Mouse (Mus musculus): ENCODE data around the gene Pard3b. TPM values are rescaled to one million over a fixed set of nuclear protein-coding genes. Genes with fewer than 3 reads are reported as not detected.

Gene Pard3b
- total RNA-seq, 2 experiments from 2014 or later: 15.7 to 18.2 TPM

DNA sequence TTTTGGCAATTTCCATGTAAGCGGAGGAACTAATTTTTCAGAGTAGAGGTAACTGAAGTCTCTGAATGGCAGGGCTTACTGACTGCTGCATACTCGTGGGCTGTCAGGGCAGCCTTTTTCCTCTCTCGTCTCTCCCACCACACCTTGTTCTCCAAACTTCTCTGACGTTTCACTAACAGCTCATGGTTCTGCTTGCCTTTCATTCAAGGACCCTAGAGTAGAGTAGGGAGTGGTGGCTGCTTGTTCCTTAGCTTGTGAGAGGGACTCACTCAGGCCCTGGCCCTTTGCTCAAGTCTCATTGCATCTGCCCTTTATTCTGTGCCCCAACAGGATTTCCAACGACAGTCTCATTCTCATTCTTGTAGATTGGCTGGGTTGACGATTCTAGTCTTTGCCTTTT, 432.0 kb downstream of the Pard3b start:
- no peak for DNase-seq (ENCODE audit: low spot score in 2 of 2)

DNA sequence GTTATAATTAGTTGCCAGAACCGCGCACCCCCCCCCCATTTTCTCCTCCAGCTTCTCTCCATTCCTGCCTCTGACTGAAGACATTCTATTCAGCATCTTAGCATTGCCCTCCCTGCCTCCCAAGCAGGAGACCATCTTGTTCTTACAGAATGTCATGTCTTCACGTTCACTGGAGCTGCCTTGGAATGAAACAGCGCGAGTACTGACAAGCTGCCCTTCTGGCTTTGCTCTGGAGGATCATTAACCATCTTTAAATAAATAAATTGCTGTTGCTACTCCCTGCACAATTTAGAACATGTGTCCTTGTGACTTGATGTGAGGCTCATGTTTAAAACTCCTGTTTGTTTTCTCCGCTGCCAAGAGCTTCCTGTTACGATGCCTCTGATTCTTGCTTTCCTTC, 432.5 kb downstream of the Pard3b start:
- no peak for DNase-seq (ENCODE audit: low spot score in 2 of 2)

DNA sequence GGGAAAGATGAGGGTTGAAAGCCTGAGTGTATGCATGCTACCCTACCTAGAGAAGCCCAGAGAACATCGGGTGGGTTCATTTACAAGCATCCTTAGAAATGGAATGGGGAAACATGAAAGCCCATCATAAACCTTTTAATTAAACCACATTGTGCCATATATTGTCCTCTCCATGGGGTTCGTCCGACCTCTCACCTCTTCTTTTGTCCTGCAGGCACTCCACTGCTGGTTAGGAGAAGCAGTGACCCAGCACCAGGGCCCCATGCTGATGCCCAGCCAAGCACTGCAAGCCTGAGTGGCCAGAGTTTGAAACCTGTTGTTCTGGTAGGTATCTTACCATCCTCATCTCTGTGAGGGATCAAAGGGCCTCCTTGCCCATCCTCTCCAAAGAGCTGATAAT, 437.5 kb downstream of the Pard3b start:
- DNase-seq (ENCODE audit: low spot score in 2 of 2): no peak

DNA sequence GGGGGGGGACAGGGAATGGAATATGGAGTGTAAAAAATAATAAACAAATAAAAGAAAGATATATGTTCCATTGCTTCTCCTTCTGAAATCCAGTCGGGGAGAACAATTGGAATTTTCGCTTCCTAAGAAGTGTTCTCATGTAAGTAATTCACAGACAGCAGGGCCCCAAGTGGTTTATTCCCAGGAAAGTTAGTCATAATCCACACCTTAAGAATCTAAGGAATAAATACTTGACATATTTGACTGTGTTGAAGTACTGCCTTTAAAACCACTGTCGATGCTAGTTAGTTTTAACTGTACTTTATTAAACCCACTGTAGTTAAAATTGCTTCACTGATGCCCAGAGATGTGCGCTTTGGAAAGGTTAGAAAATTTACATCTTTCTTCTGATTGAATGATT, 442.5 kb downstream of the Pard3b start:
- DNase-seq (ENCODE audit: low spot score in 2 of 2): no peak

DNA sequence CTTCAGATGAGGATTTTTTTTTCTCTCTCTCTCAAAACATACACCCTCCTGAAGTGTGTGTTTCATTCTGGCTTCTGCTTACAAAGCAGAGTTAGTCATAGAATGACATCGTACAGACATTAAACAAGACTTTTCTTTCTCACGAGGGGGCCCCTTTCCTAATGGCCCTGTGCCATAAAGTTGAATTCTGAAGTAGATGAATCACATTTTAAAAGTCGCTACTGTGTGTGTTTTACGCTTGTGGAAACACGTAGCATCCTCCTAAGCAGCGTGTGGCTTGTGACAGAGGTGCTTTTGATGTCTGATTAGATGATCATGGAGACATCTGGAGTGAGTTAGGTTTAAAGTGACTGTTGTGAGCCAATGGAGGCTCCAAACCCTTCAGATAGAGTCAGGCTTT, 447.4 kb downstream of the Pard3b start:
- DNase-seq (ENCODE audit: low spot score in 2 of 2): no peak

DNA sequence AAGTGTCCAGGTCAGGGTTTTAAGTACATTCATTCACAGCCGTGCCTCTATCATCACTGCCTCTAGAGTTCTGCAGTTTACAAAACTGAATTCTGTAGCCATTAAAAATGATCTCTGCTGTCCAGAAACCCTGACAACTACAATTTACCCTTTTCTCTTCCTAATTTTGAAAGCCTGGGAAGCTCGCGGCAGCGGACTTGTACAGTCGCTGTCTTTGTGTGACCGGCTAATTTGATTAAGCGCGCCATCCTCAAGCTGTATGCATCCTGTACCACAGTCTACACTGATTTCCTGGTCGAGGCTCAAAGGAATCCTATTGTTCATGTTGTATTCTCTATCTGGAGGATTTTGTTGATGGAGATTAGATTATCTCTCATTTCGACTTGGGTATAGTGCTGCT, 448.8 kb downstream of the Pard3b start:
- DNase-seq (ENCODE audit: low spot score in 2 of 2): no peak

DNA sequence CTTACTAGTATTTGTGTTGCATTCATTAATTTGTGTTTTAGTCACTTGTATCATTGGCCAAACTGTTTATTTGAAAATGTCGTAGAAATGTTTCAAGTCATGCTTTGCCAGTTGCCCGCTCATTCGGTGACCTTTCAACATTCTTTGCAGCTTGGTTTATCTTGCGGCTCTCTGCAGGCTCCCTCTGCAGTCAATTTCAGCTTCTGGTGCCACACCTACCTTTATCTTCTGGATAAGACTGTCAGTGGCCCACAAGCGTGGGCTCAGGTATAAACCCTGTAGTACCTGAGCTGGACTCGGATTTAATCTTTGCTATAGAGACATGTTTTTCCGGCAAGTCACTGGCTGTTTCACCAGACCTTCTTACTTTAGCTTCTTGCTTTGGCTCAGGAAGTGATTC, 456.3 kb downstream of the Pard3b start:
- DNase-seq (ENCODE audit: low spot score in 2 of 2): no peak

DNA sequence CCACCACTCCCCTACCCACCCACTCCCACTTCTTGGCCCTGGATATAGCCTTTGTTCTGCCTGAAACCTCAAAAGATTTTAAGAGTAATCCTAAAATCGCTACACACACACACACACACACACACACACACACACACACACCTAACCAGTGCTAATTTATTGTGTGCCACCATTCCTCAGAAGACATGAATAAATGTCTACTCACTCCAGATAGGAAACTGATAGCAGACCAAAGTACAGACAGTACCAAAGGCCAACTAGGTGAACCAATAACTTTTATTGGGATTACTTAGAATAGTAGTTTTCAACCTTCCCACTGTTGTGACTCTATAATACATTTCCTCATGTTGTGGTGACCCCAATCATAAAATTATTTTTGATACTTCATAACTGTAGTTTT, 483.8 kb downstream of the Pard3b start:
- no peak for DNase-seq (ENCODE audit: low spot score in 2 of 2)

DNA sequence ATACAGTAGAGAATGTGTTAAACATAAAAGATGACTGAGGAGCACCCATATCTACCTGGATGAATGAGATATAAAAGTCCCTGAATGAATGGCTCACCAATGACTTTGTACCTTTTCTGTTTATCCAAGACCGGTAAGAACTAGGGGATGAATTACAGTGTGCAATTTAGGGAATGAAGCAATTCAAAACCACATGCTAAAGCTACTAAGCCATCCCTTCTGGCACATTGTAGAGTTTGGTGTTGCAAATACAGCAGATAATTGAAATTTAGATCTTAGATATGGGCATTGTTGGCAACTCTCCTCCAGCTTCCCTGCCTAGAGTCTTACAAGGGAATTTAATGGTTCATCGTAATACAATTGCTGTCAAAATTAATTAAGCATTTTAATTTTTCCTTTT, 490.6 kb downstream of the Pard3b start:
- DNase-seq (ENCODE audit: low spot score in 2 of 2): no peak

DNA sequence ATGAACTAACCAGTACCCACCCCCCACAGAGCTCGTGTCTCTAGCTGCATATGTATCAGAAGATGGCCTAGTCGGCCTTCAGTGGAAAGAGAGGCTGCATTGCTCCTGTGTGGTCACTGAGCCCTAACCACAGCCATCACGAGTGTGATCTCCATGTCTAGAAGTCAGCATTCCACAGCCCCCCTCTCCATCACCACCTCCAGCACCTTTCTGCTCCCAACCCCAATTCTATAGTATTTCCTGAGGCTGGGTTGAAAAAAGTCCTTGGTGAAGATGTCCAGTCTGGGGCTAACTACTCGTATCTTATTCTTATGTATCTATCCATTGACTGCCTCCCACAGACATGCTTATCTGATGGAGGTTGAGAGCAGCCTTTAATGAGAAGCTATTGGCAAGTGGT, 509.5 kb downstream of the Pard3b start:
- DNase-seq (ENCODE audit: low spot score in 2 of 2): no peak

DNA sequence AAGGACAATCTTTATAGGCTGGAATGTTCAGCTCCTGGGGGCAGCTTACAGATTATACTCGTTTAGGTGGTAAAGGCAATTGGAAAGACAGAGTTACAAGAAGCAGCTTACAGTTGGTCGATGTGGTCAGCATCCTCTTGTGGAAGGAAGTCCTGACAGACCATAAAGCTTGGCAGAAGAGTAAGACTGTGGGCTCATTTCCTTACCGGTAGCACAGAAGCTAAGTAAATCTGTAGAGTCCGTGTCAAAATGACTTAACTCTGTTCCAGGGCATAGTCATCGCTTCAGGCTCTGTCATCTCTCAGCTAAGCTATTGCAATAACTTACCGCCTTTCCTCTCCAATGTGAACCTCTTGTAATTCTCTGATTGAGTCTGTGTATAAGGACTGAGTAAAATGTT, 510.2 kb downstream of the Pard3b start:
- DNase-seq (ENCODE audit: low spot score in 2 of 2): no peak

DNA sequence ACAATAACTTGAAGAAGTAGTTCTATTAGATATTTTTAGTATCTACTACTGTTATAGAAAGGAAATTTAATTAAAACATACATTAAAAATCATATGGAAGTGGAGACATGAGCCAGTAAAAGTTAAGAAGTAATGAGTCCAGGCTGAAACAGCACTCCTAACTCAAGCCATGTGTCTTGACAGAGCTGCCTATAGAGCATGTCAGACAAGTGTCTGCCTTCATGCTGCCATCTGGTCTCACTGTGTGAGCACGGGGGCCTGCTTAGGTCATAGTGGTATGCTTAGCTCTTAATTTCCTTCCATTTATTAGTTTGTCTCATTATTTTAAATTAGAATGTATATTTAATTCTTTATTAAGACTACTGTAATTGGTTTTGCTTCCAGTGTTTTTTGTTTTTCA, 517.3 kb downstream of the Pard3b start:
- DNase-seq (ENCODE audit: low spot score in 2 of 2): no peak

DNA sequence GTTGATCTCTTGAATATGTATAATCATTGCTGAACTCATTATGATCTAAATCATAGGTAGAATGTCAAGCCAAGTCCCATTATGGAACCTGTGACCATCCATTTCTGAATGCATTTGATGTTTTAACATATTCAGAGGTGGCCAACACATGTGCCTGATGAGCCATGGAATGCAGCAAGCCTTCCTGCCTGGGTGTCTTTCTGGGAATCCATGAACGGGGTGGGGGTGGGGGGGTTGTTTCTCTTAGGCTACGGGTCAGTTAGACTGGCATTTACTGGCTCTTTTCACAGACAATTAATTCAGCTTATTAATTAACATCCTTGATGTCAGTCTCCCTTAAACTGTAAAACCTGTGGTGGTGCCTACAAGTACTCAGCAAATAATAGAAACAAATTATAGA, 521.0 kb downstream of the Pard3b start:
- no peak for DNase-seq (ENCODE audit: low spot score in 2 of 2)

DNA sequence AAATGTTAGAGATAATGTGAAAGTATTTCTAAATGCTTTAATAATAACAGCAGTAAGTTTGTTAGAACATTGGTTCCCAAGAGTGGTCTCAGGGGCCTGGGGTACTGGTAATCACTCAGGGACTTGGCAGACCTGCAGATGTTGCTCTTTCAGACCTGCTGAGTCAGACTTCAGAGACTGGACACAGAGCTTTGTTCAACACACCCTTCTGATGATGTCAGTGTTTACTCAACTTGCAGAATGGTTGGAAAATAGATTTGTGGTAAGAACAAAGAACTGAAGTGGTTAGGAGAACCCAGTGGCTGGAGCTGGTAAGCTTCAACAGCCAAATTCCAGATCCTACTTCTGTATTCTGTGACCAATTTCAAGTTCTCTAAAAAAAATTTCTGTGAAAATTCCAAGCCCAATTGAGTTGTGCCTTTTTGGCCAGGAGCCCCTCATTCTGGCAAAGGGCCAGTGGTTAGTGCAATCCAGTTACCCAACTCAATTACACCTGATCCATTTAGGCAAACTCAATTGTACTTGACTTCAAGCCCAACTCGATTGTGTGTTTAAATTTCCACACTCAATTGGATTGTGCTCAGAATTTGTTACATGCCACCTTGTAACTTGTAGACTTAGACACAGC, 536.5 kb downstream of the Pard3b start:
- DNase-seq (ENCODE audit: low spot score in 2 of 2): peak in 1 of 2 experiments; percentile 11

DNA sequence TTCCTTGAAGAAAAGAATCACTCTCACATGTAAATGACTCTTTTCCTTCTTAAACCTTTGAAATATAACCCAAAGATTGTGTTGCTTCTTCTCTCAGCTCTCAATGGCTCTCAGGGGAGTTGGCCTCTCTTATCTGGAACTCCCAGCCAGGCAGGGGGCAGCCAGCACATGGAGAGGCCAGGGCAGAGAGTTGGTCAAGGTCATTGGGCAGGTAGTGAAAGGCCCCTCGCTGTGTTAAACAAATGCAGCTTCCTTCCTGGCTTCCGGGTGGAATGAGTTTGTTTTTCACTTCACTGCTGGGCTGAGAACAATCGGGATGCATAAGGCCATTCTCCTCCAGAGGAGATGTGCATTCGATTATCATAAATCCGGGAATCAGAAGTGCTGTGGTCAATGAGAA, 543.0 kb downstream of the Pard3b start:
- no peak for DNase-seq (ENCODE audit: low spot score in 2 of 2)

DNA sequence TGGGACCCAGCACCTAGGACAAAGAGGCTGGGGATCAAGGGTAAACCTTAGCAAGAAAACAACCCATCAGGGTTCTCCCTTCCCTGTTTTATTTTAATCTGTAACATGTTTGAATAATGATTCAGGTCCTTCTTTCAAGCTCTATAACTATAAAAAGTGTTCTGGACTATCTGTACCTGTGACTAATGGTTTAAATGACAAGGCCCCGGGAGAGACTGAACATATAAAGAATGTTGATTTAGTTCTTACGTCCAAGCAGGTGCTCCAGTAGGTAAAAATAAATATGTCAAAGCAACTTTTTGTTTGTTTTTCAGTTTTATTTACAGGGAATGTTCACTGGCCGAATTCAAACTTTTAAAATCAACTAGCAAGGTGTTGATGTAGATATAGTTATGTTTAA, 544.0 kb downstream of the Pard3b start:
- no peak for DNase-seq (ENCODE audit: low spot score in 2 of 2)

DNA sequence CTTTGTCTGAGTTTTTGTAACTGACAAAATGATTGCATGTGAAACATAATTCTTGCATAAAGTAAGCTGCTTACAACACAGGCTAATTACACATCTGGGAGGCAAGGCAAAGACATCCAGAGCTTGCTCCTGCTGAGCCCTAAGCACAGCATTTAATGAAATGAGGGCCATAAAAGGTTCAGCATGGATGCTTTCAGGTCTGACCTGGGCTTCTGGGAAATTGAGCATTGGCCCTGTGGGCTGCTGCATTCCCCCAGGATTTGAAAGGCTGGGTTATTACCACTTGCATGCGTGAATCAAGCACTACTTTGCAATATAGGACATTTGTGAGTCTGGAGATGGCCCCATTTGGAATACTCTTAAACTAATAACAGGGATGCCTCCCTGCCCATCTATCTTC, 552.2 kb downstream of the Pard3b start:
- no peak for DNase-seq (ENCODE audit: low spot score in 2 of 2)

DNA sequence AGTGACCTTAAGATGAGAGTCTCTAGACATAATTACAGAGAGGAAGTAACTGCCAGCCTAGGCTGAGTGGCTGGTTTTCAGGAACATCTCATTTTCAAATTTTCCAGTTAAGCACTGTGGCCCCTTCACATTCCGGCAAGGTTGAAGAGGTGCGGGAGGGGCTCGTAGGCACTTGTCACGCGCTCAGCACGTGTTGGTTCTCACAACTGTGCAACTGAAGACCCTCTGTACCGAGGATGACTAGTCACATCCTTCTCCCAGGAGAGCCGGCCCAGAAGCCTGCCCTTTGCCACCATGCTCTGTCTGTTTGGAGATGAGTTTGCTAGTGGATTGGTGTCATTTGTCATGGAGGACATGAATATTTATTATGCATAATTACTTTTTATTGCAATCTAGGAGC, 558.9 kb downstream of the Pard3b start:
- no peak for DNase-seq (ENCODE audit: low spot score in 2 of 2)

DNA sequence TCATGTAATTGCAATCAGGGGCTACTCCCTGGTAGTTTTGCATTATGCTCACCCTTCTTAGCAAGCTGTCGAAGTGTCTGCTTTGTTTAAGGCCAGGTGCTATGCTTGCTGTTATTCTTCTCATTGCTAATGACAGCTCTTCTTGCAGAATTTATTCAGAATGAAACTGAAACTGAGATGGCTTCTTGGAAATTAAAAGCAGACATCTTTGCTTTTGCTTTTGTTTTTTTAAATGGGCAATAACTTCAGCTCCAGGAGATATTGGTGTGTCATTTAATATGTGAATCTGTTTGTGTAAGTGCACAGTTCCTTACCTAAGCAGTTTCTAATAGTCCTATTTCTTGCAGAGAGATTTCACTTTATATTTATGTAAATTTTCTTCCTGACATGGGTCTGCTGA, 562.3 kb downstream of the Pard3b start:
- DNase-seq (ENCODE audit: low spot score in 2 of 2): no peak

DNA sequence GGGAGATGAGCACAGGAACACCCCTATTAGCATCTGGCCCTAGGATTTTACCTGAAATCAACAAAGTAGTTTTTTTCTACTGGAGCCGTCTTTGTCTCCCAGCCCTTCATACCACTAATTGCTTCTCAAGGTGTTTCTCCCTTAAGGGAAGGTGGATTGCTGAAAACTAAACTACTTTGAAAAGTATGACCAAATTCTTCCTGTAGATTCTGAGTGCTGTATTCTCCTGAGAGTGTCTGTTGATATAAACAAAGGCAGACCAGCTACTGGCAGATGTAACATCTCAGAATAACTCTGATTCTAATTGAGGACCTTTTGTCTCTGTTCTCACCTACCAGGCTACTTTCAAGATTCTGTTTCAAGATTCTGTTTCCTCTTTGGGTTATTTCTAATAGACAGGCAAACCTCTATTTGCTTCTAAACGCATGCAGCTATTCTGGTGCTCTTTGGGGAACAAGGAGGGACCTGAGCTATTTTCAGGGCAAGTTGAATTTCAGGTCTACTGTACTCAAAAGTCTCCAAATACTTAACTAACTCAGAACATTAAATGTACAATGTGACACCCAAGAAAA, 563.1 kb downstream of the Pard3b start:
- DNase-seq (ENCODE audit: low spot score in 2 of 2): no peak

DNA sequence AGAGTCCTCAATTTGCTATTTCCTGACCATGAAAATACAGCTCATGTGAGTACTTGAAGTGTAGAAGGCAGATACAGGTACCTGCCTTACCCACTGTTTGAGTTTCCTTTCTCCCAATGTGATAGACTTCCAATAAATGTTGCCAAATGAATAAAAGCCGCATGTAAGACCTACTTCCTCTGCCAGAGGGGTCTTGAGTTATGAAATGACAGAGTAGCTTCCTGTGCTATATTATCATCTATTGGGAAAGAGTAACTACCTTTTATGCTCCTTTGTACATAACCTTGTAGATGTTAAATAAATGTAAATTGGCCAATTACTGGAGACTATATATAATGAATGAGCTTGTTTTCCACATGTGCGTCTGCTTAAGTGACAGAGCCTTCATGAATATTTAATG, 574.7 kb downstream of the Pard3b start:
- no peak for DNase-seq (ENCODE audit: low spot score in 2 of 2)

DNA sequence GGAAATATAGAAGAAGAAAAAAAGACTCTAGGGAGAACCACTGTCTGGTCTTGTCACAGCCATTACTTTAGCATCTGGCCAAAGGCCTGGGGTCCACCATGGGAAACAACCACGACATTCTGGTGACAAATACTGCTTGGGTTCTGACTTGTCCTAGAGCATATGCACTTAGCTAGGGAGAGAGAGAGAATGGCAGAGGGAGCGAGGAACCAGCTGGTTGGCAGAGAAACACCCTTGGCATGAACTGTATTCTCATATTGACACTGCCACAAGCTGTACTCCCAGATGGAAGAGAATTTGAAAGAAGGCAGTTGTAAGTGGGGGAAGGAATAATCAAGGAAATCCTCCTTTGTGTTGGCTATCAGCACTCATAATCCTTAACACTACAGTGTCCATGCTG, 577.2 kb downstream of the Pard3b start:
- DNase-seq (ENCODE audit: low spot score in 2 of 2): peak in 1 of 2 experiments; percentile 10

DNA sequence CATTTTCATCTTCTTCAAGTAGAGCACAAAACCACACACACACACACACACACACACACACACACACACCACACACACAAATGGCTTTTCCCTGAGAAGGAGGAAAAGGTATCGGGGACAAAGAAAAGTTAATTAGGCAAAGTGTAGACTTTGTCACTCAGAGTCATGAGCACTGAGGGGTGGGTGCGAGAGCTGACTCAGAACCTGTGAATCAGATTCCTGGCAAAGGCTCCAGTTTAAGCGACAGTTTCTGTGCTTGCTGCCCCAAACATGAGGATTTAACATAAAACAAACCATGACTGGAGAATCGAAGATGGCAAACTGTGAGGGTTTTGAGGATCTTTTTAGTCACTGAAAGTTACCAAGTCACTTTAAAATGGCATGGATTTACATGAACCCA, 577.9 kb downstream of the Pard3b start:
- DNase-seq (ENCODE audit: low spot score in 2 of 2): no peak

DNA sequence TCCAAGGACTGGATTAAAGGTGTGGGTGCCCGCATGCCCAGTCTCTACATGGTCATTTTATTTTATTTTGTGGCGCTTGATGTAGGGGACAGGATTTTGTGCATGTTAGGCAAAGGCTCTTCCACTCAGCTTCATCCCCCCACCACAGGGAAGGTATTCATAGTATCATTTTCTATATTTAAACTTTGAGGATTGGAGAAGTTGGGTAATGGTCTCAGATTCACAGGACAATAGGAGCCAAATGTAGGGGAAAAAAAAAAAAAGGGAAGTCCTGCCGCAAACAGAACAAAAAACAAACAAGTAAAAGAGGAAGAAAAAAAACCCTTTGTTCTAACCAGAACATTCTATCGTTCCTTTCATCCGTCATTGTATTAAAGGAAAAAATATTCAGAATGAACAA, 590.5 kb downstream of the Pard3b start:
- no peak for DNase-seq (ENCODE audit: low spot score in 2 of 2)

Measured in gastrocnemius, postnatal 4 days (tissue).